Mouse (Mus musculus) embryo, embryonic 11.5 days (tissue): ENCODE measurements around the gene Exoc6b.
A peak's percentile ranks its signal among the peaks of the same experiment; 100 is the strongest.
"Not testable (repeated sequence)": the region's sequence is repeated elsewhere in the genome, so short reads cannot be mapped to it uniquely, and the experiment has no call there.

Experiments used
- DNase-seq: peaks from one replicate; pipeline ENCODE4 v3.0.0-alpha.2; 2012; ENCODE audit warnings: low read depth, low spot score

Gene Exoc6b

GRCm38 (mm10) chr6:84638206-84638605, 431.1 kb downstream of the Exoc6b start:
- DNase-seq, result no peak

- no peak for DNase-seq
Observed at GRCm38 (mm10) chr6:84631588-84631987, 437.7 kb downstream of the Exoc6b start.

- DNase-seq, result no peak
Observed at GRCm38 (mm10) chr6:84630276-84630675, 439.0 kb downstream of the Exoc6b start.

- no peak for DNase-seq
Observed at GRCm38 (mm10) chr6:84628831-84629230, 440.5 kb downstream of the Exoc6b start.

GRCm38 (mm10) chr6:84626398-84626797, 442.9 kb downstream of the Exoc6b start:
- no peak for DNase-seq

- DNase-seq, result no peak
Observed at GRCm38 (mm10) chr6:84619166-84619565, 450.1 kb downstream of the Exoc6b start.

GRCm38 (mm10) chr6:84617051-84617450, 452.3 kb downstream of the Exoc6b start:
- DNase-seq, result no peak

GRCm38 (mm10) chr6:84616586-84616985, 452.7 kb downstream of the Exoc6b start:
- no peak for DNase-seq

- no peak for DNase-seq
Observed at GRCm38 (mm10) chr6:84613561-84613960, 455.8 kb downstream of the Exoc6b start.

- no peak for DNase-seq
Observed at GRCm38 (mm10) chr6:84601136-84601889, 468.0 kb downstream of the Exoc6b start.

- DNase-seq, result not testable (repeated sequence)
Observed at GRCm38 (mm10) chr6:84599296-84599695, 470.0 kb downstream of the Exoc6b start.

- DNase-seq, result no peak
Observed at GRCm38 (mm10) chr6:84598725-84599124, 470.6 kb downstream of the Exoc6b start.

- no peak for DNase-seq
Observed at GRCm38 (mm10) chr6:84594626-84595025, 474.7 kb downstream of the Exoc6b start.

GRCm38 (mm10) chr6:84593693-84594092, 475.6 kb downstream of the Exoc6b start, which contains the start of gene Cyp26b1:
Gene Cyp26b1 (minus strand): TSS chr6:84593908.
- DNase-seq, result no peak

- DNase-seq, result no peak
Observed at GRCm38 (mm10) chr6:84590961-84591745, 478.2 kb downstream of the Exoc6b start.

GRCm38 (mm10) chr6:84589742-84590686, 479.3 kb downstream of the Exoc6b start:
- DNase-seq, result peak; percentile 79

- DNase-seq, result no peak
Observed at GRCm38 (mm10) chr6:84588895-84589652, 480.2 kb downstream of the Exoc6b start.

GRCm38 (mm10) chr6:84588221-84588894, 481.0 kb downstream of the Exoc6b start:
- DNase-seq, result no peak

GRCm38 (mm10) chr6:84587471-84588101, 481.7 kb downstream of the Exoc6b start:
- no peak for DNase-seq
